Mouse (Mus musculus): Measurements from ENCODE around the gene Fcrlb. TPM values are rescaled to one million over a fixed set of nuclear protein-coding genes. Genes with fewer than 3 reads are reported as not detected.
"Not testable (repeated sequence)": the region's sequence is repeated elsewhere in the genome, so short reads cannot be mapped to it uniquely, and the experiment has no call there.

Gene Fcrlb
- 0.07 and 0.23 TPM in 2 replicates for polyA plus RNA-seq (2012; rRNA removed)

DNA sequence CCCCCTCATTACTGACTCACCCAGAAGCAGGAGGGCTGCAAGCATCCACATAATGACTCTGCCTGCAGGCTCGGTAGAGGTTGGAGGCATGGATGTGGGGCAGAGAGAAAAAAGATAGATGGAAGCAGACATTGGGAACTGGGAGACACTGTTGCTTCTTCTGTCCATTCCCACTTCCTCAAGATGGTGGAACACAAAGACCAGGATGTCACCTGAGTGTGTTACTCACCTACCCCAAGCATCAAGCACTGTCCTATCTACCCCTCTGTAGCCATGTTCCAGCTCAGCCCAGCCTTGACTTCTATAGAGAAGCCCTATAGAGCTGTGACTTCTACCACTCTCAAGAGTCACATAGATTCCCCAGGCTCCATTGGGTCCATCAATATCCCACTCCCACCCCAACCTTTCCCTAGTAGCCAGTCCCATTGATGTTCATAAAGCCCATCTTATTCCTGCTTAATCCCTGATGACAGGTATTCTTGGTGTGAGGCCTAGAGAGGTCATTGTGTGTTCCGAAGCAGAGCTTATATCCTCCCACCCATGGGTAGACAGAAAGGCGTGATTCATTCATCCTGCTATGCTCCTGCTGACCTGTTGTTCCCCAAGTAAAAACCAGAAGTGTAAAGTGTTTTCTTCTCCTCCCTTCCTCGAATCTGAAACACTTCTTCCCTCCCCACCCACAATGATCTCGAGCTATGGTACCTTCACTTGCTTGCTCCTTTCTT lies at the start of gene Fcrlb:
Gene Fcrlb (minus strand): TSS at position 51 of the 725 bp plus-strand sequence.
- DNase-seq (ENCODE audit: low spot score): no peak

DNA sequence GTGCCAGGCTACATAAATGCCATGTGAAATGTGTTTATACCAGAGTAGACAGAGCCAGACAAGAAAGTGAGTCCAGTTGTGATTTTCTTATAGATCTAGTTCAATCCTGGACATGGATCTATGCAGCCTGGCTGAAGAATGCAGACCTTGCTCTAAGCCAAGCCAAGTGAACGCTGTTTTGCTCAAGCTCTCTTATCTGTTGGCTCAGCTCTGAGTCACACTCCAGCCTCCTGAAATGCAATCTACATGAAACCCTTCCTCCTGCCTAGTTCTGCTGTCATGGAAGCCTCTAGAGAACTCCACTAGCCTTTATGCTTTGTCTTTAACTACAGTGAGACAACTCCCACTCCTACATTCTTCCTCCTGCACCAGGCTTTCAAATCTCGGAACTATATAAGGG lies 49.6 kb upstream of the Fcrlb start:
- no peak for DNase-seq (ENCODE audit: low spot score)

DNA sequence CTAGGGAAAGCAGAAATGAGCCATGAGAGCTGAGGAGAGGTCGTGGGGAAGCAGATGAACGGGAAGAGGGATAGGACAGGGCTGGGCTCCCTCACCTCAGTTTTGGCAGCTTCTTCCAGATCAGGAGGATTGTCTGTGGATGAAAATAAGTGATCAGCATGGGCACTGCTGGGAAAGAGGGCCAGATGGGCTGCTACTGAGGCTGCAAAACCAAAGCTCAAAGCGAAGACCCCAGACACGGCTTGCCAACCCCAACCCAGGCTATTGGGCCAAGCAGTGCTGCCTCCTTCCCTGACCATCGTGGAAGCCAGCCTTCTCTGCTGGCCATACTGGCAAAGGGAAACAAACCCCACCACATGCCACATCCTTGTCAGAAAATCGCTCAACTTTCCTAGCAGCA lies 48.4 kb upstream of the Fcrlb start:
- no peak for DNase-seq (ENCODE audit: low spot score)

DNA sequence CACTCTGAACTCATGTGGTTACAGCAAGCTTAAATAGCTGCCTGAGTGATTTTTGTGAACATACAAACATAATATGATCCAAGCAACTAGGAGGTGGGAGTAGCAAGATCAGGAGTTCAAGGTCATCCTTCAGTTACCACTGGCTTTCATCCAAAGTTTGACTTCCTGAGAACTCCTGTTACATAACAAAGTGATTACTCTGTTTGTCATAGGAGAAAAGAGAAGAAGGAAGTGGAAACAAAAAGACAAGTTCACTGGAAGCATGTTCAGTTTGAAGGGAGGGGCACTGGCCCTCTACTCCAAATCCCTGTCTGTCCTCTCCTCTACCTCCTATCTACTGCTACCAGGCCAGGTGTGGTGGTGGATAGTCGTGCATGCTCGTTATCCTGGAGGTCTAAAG lies 47.0 kb upstream of the Fcrlb start:
- DNase-seq (ENCODE audit: low spot score): no peak

DNA sequence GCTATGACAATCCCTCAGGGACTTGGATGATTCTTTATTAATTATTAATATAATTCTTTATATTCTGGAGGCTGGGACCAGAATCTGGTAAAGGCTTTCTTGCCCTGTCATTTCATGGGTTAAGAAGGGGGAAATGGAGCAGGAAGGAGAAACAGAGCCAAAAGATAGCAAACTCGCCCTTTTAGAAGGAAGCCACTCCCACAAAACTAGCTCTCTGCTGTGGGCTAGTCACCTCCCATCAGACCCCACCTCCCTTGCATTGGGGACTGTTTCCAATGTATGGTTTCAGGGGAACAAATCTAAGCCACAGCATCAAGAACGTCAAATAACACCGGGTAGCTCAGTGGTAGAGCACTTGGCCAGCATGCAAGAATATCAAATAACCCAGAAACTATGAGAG lies 45.5 kb upstream of the Fcrlb start:
- no peak for DNase-seq (ENCODE audit: low spot score)

DNA sequence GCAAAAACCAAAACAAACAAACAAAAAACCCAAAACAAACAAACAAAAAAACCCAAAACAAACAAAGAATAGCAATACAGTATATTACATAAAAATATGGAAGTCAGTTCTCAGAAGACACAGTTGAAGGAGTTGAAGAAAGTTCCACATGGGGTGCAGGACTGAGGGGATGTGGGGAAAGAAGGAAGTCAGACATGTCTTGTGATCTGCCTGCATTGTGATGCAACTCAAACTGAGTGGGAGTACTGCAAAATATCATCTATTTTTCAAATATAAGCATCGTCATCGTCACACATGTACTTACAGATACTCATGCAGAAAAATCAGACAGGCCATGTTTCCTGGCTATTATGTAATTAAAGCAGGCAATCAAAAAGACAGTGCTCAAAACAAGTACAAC lies 40.5 kb upstream of the Fcrlb start:
- DNase-seq (ENCODE audit: low spot score): no peak

DNA sequence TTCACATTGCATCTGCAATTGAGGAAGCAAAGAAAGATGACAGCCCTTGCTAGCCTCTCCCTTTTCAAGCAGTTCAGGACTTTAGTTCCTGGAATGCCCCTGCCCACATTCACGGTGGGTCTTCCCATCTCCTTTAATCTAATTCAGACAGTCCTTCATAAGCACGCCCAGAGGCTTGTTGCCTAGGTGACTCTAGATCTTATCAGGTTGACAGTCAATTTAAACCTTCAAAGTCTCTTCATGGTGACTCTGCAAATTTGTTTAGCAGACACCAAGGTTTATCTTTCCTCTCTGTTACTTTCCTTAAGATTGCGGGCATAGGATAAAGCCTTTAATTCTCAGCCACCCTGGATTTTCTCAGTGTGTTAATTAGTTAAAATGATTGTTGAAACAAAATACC lies 38.0 kb upstream of the Fcrlb start:
- DNase-seq (ENCODE audit: low spot score): no peak

DNA sequence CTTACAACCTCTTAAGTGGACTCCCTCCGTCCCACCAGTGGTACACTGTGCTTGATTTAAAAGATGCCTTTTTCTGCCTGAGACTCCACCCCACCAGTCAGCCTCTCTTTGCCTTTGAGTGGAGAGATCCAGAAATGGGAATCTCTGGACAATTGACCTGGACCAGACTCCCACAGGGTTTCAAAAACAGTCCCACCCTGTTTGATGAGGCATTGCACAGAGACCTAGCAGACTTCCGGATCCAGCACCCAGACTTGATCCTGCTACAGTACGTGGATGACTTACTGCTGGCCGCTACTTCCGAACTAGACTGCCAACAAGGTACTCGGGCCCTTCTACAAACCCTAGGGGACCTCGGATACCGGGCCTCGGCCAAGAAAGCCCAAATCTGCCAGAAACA lies 32.2 kb upstream of the Fcrlb start:
- not testable (repeated sequence) for DNase-seq (ENCODE audit: low spot score)

DNA sequence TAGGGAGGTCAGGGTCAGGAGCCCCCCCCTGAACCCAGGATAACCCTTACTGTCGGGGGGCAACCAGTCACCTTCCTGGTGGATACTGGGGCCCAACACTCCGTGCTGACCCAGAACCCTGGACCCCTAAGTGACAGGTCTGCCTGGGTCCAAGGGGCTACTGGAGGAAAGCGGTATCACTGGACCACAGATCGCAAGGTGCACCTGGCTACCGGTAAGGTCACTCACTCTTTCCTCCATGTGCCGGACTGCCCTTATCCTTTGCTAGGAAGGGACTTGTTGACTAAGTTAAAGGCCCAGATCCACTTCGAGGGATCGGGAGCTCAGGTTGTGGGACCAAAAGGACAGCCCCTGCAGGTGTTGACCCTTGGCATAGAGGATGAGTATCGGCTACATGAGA lies 31.4 kb upstream of the Fcrlb start:
- not testable (repeated sequence) for DNase-seq (ENCODE audit: low spot score)

DNA sequence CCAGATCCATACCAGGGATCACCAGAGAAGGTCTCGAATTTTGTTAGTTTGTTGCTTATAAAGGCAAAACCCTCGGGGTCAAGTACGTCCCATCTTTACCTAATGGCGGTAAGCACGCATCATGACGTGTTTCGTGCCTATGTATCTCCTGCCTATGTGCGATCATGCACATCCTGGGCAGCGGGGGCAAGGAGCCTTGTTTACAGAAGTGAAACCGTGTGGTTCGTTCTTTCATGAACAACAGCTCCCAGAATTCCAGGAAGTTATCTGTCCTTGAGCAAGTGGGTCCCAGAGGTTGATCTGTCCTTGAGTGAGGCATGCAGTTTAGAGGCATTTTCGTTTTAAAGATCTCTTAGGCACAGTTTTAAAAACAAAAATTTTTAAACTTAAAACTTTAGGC lies 26.5 kb upstream of the Fcrlb start:
- DNase-seq (ENCODE audit: low spot score): no peak

DNA sequence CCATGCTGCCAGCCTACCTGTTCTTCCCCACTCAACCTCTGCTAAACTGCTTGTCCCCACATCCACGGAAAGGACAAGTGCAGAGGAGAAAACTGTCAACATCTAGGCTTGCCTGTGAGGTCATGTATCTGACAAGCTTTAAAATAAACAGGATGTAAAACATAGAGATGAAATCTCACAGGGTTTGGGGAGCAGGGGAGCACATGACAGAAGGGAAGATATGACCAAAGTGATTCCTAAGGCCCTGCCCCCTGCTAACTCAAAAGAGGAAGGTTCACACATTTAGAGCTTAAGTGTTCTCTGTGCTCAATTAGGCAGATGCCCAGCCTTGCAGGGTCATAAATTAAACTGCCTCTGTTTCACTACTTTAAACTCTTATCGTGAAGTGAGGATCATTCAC lies 21.6 kb upstream of the Fcrlb start:
- DNase-seq (ENCODE audit: low spot score): no peak

DNA sequence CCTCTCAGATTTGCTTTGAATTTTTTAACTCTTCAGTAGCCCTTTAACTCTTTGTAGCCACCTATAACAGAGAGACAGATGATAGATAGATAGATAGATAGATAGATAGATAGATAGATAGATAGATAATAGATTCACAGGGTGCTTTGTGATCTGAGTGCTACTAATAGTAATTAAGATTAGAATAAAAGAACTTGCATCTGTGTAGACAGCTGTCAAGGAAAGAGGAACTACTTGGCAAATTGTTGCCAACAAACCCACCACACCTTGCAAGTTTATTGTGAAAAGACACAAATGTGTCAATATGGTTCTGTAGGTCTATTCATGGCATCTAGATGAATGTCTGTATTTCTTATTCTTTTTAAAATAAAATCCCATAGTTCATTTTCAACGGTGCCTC lies 21.2 kb upstream of the Fcrlb start:
- no peak for DNase-seq (ENCODE audit: low spot score)

DNA sequence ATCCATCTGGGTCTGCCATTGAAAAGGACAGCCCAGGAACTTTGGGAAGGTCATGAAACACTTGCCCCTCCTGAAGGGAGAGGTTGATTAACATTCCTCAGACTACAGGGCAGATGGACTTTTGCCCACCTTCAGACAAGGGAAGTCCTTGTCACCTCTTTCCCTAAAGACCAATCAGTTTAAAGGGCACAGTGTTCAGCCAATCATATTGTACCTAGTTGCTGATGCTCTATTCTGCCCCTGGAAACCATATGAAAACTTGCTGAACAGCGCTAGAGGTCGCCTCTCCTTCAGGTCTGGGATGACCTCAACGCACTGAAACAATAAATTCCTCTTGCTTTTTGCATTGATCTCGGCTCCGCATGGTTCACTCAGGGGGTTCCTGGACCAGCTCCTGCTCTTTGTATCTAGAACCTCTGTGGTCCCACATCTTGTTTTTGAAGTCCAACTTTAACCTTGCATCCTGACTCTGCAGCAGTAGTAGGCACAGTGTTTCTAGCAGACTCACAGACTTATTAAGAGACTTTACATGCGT lies 20.7 kb upstream of the Fcrlb start:
- DNase-seq (ENCODE audit: low spot score): no peak

DNA sequence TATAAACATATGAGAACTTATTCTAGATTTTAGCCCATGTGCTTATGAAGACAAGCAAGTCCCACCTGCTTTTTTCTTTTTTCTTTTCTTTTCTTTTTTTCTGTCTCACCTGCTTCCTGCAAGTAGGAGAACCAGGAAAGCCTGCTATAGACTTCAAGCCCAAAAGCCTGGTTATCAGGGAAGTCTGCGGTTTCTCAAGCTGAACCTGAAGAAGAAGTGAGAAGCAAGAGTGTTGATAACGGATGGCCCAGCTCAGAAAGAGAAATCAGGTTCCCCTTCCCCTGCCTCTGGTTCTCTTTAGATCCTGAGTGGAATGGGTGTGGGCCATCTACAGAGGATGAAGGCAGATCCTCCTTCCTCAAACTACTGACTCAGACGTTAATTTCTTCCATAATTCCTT lies 19.3 kb upstream of the Fcrlb start:
- DNase-seq (ENCODE audit: low spot score): no peak

DNA sequence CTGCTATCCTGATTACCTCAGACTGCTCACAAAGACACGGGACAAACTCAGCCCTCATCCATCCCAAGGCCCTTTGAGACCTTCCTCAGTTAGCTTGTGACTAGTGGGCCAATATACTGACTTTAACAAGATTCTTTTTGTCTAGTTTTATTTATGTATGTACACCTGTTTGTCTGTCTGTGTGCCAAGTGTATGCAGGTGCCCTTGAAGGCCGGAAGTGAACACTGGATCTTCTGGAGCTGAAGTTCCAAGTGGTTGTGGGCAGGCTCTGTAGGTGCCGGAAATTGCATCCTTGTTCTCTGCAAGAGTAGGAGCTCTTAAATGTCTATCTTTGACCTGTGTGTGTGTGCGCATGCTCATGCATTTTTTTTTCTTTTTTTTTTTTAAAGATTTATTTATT lies 16.5 kb upstream of the Fcrlb start:
- DNase-seq (ENCODE audit: low spot score): no peak

DNA sequence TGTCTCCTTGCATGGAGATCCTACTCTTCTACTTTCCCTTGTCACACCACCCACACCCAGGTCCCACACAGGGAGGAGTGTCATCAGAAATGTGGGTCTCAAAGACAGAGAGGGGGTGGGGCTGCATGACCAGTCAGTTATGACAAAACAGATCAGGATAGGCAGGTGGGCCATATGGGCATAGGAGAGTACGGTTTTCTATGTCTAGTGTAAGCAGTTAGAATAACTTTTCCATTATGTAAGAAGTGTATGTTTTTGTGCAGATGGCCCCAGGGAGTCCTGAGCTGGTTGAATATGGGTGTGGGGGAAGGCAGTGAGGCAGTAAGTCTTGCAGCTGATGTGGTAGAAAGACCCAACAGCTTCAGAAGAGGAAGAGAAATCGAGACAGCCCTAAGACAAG lies 15.7 kb upstream of the Fcrlb start:
- DNase-seq (ENCODE audit: low spot score): no peak

DNA sequence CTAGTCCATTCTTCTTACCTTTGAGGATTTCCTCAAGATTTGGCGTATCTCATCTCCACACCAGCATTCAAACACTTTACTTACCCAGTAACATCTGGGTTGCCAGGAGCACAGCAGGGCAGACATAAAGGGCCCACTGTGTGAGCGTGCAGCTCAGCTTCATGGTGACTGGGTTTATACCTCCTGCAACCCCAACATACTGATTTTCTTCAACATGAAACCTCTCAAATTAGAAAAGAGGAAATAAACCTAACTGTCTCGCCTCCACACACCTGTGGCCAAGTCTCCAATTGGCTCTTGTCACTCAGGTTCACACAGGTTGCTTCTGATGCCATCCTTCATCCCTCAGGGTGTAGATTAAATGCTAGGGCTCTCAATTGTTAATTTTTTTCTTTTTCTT lies 14.6 kb upstream of the Fcrlb start, which contains the start of gene Fcrla:
Gene Fcrla (minus strand): TSS at position 206 of the 400 bp plus-strand sequence.
- no peak for DNase-seq (ENCODE audit: low spot score)

DNA sequence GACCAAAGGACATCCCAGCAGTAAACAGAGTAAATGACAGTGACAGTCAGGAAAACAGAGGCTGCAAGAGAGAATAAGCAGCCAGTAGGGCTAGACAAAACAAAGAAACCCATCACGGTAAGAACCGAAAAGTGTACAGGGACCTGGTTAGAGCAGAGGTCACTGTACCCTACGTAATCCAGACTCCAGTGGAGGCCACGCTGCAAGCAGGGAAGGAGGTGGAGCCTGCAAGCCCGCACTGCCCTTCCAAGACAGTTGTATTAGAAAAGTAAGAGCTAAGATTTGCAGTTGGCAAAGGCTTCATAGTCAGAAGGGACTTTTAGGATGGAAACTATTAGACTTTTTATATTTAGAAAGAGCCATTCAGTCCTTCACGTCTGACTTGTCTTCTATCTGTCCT lies 14.2 kb upstream of the Fcrlb start:
- DNase-seq (ENCODE audit: low spot score): no peak

DNA sequence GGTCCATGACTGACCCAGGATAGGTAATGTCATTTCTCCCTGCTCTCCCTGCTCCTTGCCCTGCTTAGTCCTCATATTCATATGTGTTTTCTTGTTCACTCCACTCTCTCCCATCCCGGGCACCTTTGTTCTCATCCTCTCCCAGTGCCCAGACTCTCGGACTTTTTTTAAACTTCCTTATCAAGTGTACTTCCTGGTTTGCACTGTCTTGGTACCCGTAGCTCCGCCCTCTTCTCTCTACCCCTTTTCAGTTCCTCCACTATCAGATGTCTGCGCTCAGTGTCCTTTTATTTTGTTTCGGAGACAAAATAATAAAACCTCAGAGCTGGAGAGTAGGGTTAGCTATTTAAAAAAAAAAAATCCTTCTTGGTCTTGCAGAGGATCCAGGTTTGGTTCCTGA lies 11.7 kb upstream of the Fcrlb start:
- no peak for DNase-seq (ENCODE audit: low spot score)

DNA sequence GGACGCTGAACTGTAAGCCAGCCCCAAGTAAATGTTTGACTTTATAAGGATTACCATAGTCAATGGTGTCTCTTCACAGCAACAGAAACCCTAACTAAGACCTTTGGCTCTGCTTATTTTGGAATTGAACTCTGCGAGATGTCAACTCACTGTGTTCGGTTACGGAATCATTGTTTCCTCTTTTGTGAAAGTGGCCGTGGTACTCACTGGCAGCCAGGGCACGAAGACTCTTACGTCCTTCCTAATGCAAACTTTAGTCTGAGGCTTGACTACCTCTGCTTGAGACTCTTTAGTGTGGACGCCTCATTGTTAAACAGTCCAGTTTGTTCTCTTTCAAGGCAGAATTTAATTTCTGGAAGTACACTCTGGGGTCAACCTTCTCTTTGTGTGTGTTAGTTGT lies 6.6 kb upstream of the Fcrlb start:
- no peak for DNase-seq (ENCODE audit: low spot score)

DNA sequence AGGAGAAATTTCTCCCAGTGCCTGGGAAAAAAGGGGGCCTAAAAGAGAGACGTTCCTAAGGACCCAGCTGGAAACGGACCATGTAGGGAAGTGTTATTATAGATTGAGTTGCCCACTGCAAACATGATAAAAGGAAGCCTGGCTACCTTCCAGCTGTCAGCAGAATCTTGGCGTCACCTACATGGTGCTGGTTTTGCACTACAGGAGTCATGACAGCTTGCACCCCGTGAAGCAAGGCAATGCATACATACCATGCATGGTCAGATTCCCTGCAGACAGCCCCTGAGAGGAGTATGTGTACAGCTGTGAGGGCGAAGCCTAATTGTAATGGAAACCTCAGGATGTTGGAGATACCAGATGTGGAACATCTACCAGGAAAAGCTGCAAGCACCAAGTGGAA lies 2.9 kb upstream of the Fcrlb start:
- DNase-seq (ENCODE audit: low spot score): no peak

DNA sequence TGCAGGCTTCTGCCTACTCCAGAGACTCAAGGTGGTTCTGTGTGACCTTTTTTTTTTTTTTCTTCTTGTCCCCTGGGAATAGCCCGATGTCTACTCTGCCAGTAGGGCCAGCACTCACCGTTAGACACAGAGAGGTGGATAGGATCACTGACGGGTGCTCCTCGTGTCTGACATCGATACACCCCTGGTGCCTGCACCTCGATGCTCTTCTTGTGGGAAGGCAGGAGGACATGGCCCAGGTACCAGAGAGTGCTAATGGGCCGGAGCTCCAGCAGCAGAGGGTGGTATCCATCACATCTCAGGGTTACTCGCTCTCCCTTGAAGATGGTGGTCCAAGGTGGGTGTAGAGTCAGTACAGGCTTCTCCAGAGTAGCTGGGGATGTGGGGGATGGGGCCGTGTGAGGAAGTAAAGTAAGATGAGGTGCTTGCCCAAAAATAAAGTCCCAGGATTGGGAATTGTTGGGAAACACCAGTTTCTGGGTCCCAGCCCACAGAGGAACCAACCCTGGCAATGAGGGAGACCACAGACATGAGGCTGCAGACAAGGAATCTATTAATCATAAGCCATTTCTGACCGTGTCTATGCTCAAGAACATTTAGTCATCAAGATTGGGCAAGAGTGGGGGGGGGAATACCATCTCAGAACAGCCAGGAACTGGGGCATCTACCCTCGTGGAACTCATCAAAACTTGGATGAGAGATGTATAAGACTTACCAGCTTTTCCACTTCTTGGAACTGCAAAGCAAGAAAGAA lies 657 bp downstream of the Fcrlb start:
- no peak for DNase-seq (ENCODE audit: low spot score)

DNA sequence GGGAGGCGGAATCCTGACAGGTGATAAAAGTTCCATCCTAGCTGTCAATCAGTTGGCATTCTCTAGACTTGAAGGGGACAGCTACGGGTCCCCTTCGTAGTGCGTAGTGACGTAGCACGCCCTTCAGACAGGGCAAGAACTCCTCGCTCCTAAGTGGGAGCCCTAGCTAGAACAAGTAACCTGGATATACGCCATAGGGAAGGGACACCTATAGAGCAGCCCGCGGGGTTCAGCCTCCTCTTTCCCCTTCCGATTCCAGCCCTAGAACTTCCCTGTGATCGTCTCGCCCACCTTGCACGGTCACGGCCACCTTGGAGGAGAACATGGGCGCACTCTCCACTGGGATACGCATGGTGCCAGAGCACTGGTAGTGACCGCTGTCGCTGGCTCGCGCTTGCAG lies 4.4 kb downstream of the Fcrlb start:
- DNase-seq (ENCODE audit: low spot score): no peak

Data from urinary bladder, adult 2 months (tissue).